Mouse (Mus musculus): ENCODE results near the gene Morc4.

GRCm38 (mm10) chrX:139807391-139807790 is 64.1 kb downstream of the Morc4 start:
- no peak for TF ChIP-seq ZC3H11A (IDR thresholded peaks at IDR 0.05; ENCODE audit: low read depth, low read length)
- TF ChIP-seq CHD2 (IDR thresholded peaks at IDR 0.05; ENCODE audit: low read length) = no peak
- TF ChIP-seq CTCF (conservative IDR thresholded peaks at IDR 0.05 in 1 of 2, IDR thresholded peaks at IDR 0.05 in 1 of 2; ENCODE audit: low read depth in 2 of 2, low read length in 2 of 2) = no peak
- no peak for TF ChIP-seq MAX (IDR thresholded peaks at IDR 0.05; ENCODE audit: low read length)
- no peak for TF ChIP-seq ZKSCAN1 (IDR thresholded peaks at IDR 0.05; ENCODE audit: borderline replicate concordance, low read depth, low read length)
